Mouse (Mus musculus): ENCODE results near the gene Fam71e2.

Fam71e2 gene

GRCm38 (mm10) chr7:4739041-4739543 is 32.0 kb downstream of the Fam71e2 start:
- peak; percentile 6 for DNase-seq

DNA sequence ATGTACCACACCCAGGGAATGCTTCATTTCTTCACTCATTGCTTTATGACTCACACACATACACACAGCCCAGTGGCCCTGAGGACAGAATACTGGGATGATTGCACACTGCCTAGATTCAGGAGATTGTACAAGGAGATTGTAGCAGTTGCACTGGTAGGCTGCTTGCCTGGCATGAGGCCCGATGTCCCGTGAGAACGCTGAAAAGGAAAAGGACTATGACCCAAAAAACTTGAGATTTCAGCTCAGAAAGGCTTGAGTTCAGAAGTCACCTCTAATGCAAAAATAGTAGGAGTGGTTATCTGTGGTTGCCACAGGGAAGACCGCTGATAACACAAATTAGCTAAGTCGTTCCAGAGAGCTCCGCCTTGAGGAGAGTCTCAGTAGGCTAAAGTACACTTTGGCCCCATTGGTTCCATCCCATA is 38.1 kb downstream of the Fam71e2 start:
- no peak for DNase-seq

GRCm38 (mm10) chr7:4731090-4731489 is 40.0 kb downstream of the Fam71e2 start:
- DNase-seq = no peak

- DNase-seq = no peak
Measured at GRCm38 (mm10) chr7:4725169-4725568, 45.9 kb downstream of the Fam71e2 start, which contains the start of gene Tmem150b. Tmem150b (minus strand) TSS chr7:4725249.

GRCm38 (mm10) chr7:4724359-4724758 is 46.7 kb downstream of the Fam71e2 start:
- no peak for DNase-seq

DNA sequence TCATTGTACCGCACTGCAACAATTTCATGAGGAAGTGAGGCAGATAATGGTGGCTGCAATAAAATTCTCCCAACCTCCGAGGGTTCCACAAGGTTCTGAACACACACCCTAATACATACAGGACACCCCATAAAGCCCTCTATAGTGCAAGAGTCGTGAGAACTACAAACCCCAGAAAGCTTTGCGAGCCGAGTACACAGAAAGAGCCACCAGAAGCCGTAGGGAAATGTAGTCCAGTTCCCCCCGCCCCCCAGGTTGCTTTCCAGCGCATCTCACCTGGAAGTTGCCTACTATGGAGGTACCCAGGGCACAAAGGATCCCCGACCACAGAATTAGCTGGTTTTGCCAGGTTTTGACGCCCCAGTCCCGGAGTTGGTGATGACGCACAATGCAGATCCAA is 47.6 kb downstream of the Fam71e2 start:
- peak; percentile 39 for DNase-seq

GRCm38 (mm10) chr7:4719276-4719675 is 51.8 kb downstream of the Fam71e2 start:
- no peak for DNase-seq

DNA sequence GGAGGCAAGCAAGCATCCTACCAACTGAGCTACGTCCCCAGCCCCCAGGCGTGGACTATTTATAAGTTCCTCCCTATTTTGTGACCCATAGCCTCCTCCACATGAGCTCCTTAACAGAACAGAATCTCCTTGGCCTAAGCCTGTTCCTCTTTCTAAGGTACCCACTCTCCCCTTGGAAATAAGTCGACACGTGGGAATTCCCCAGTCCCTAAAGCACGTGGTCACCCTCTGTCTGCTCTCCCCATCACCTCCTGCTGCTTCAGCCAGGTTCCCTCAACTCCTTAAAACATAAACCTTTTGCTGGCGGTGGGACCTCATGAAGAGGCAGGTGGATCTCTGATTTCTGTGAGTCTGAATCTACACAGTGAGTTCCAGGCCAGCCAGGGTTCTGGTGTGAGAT is 54.1 kb downstream of the Fam71e2 start:
- no peak for DNase-seq

DNA sequence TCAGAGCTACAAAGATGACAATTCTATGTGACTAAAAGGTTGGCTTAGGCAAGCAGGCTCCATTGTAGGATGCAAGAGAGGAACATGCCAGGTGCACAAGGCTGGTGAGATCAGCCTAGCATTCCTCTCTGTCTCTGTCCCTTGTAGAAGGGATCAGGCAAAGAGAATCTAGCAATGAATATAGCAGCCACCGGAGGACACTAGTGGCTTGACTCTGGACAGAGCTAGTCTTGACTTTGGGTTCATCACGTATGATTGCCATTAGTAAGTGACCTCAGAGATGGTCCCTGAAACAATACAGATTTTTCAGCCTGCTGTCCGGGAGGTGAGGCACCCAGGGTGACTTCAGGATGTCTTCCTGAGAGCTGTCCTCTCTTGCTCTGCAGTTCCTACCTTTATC is 58.5 kb downstream of the Fam71e2 start:
- no peak for DNase-seq

GRCm38 (mm10) chr7:4705098-4705497 is 66.0 kb downstream of the Fam71e2 start:
- peak; percentile 57 for DNase-seq
